Mouse (Mus musculus) C2C12 (cell line): ENCODE results near the gene Creld2. TPM values are rescaled to one million over a fixed set of nuclear protein-coding genes. Genes with fewer than 3 reads are reported as not detected.
"Not testable (repeated sequence)": the region's sequence is repeated elsewhere in the genome, so short reads cannot be mapped to it uniquely, and the experiment has no call there.

Experiments used
- H3K27me3 ChIP-seq: one replicate; pipeline ENCODE4 v1.6.1; 2011; ENCODE audit not compliant: control insufficient read depth, insufficient read depth, insufficient read length
- H3K36me3 ChIP-seq: one replicate; pipeline ENCODE4 v1.6.1; 2011; ENCODE audit not compliant: control insufficient read depth, insufficient read depth
- H3K4me3 ChIP-seq: one replicate; pipeline ENCODE4 v1.5.1; 2011; ENCODE audit warnings: mild to moderate bottlenecking, control low read depth; ENCODE audit not compliant: poor library complexity, insufficient read depth, severe bottlenecking
- H3K79me2 ChIP-seq: one replicate; pipeline ENCODE4 v1.6.1; 2011; ENCODE audit not compliant: control insufficient read depth, insufficient read depth
- H3K79me3 ChIP-seq: one replicate; pipeline ENCODE4 v1.6.1; 2011; ENCODE audit warnings: low read depth, control low read depth
- H3ac ChIP-seq: one replicate; pipeline ENCODE3; 2011; ENCODE audit warnings: low read depth; ENCODE audit not compliant: control insufficient read depth, insufficient read length
- CEBPB ChIP-seq: IDR thresholded peaks from one replicate; pipeline ENCODE4 v1.6.1; 2011; ENCODE audit warnings: low read depth, mild to moderate bottlenecking, control low read depth, moderate library complexity
- CTCF ChIP-seq: IDR thresholded peaks from one replicate; pipeline ENCODE4 v1.5.1; 2011; ENCODE audit not compliant: control insufficient read depth, insufficient read depth, insufficient read length
- FOSL1 ChIP-seq: IDR thresholded peaks from one replicate; pipeline ENCODE4 v1.8.0; 2011; ENCODE audit warnings: mild to moderate bottlenecking, low read length; ENCODE audit not compliant: poor library complexity, insufficient read depth, severe bottlenecking
- MAX ChIP-seq: IDR thresholded peaks from one replicate; pipeline ENCODE4 v1.6.1; 2011; ENCODE audit warnings: mild to moderate bottlenecking, control low read depth
- MYOD1 ChIP-seq: IDR thresholded peaks from one replicate; pipeline ENCODE4 v1.6.1; 2011; ENCODE audit warnings: low read depth; ENCODE audit not compliant: control insufficient read depth, insufficient read length
- MYOG ChIP-seq: IDR thresholded peaks from one replicate; pipeline ENCODE4 v1.6.1; 2011; ENCODE audit not compliant: control insufficient read depth, insufficient read length; ENCODE audit errors: extremely low read depth
- USF1 ChIP-seq: IDR thresholded peaks from one replicate; pipeline ENCODE4 v1.6.1; 2011; ENCODE audit warnings: low read depth, mild to moderate bottlenecking, control low read depth, moderate library complexity
- polyA plus RNA-seq: library from polyadenylated mRNA; unstranded; fragments of >200 nt; fragmentation: generic; extraction: Trizol; gene quantifications from one replicate; pipeline ENCODE4 v1.2.1, GENCODE M21; 2012; ENCODE audit warnings: missing spikeins

Creld2 gene
- polyA plus RNA-seq, 1 experiment, result 107 TPM

- H3ac ChIP-seq, result no peak overlapping the region
- H3K4me3 ChIP-seq, result no peak overlapping the region
- H3K79me2 ChIP-seq, result no peaks in the 10 kb centered on the region
- TF ChIP-seq MYOD1 (no peak), CEBPB (no peak), USF1 (no peak), MYOG (no peak), CTCF (no peak), MAX (no peak), FOSL1 (no peak)
- H3K36me3 ChIP-seq, result peaks cover 20% of the 10 kb centered on the region
- no peaks in the 10 kb centered on the region for H3K79me3 ChIP-seq
- no peaks in the 10 kb centered on the region for H3K27me3 ChIP-seq
These were observed 17.5 kb upstream of the Creld2 start for GRCm38 (mm10) chr15:88801903-88802302.

DNA sequence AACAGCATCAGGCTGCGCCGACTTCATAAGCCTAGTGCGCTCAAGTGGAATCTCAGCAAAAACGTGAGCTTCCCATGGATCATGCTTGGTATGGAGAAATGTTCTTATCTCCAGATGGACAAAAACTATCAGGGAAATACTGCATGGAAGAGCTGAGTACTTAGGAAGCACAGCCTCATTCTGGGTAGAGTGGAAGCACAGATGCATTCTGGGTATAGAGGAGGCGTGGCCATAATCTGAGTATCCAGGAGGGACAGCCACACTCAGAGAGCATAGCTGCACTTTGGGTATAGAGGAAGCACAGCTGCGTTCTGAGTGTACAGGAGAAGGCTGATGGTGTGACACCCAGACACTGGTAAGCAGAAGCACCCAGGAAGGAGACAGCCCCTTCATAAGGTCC, 17.1 kb upstream of the Creld2 start:
- H3K79me3 ChIP-seq, result no peaks in the 10 kb centered on the region
- TF ChIP-seq CTCF (no peak), MYOD1 (no peak), MAX (no peak), CEBPB (no peak), USF1 (no peak), FOSL1 (no peak), MYOG (no peak)
- H3K27me3 ChIP-seq, result no peaks in the 10 kb centered on the region
- H3K36me3 ChIP-seq, result peaks cover 20% of the 10 kb centered on the region
- no peaks in the 10 kb centered on the region for H3K79me2 ChIP-seq
- H3K4me3 ChIP-seq, result no peak overlapping the region
- no peak overlapping the region for H3ac ChIP-seq

- no peak for TF ChIP-seq MAX
- TF ChIP-seq CEBPB, result no peak
- TF ChIP-seq FOSL1, result no peak
- no peak for TF ChIP-seq USF1
- no peak for TF ChIP-seq MYOD1
- no peak for TF ChIP-seq MYOG
- no peak for TF ChIP-seq CTCF
- no peaks in the 10 kb centered on the region for H3K79me2 ChIP-seq
- no peaks in the 10 kb centered on the region for H3K27me3 ChIP-seq
- H3K36me3 ChIP-seq, result peaks cover 56% of the 10 kb centered on the region
- no peak overlapping the region for H3ac ChIP-seq
- H3K4me3 ChIP-seq, result no peak overlapping the region
- H3K79me3 ChIP-seq, result no peaks in the 10 kb centered on the region
These were observed 11.3 kb upstream of the Creld2 start for GRCm38 (mm10) chr15:88808121-88808520.

- no peak overlapping the region for H3ac ChIP-seq
- no peaks in the 10 kb centered on the region for H3K27me3 ChIP-seq
- no peak overlapping the region for H3K4me3 ChIP-seq
- no peak for TF ChIP-seq MAX
- no peak for TF ChIP-seq CEBPB
- no peak for TF ChIP-seq USF1
- TF ChIP-seq MYOG, result no peak
- TF ChIP-seq CTCF, result no peak
- TF ChIP-seq MYOD1, result no peak
- TF ChIP-seq FOSL1, result no peak
- H3K79me2 ChIP-seq, result no peaks in the 10 kb centered on the region
- peaks cover 54% of the 10 kb centered on the region for H3K36me3 ChIP-seq
- no peaks in the 10 kb centered on the region for H3K79me3 ChIP-seq
These were observed 9.1 kb upstream of the Creld2 start for GRCm38 (mm10) chr15:88810369-88810768.

DNA sequence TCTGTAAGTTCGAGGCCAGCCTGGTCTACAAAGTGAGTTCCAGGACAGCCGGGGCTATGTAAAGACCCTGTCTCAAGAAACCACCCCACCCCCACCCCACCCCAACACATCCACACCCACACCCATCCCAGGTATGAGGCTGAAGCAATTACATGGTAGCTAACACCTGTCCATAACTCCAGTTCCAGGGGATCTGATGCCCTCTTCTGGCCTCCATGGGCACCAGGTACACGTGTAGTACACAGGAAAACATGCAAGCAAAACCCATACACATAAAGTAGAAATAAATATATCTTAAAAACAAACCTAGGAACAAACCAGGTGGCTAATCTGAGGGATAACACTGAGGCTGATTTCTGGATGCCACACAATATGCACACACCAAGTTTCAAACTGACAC, 6.2 kb upstream of the Creld2 start:
- H3K4me3 ChIP-seq, result no peak overlapping the region
- no peaks in the 10 kb centered on the region for H3K79me3 ChIP-seq
- peaks cover 57% of the 10 kb centered on the region for H3K36me3 ChIP-seq
- H3K79me2 ChIP-seq, result peaks cover 8% of the 10 kb centered on the region
- no peaks in the 10 kb centered on the region for H3K27me3 ChIP-seq
- TF ChIP-seq USF1, result no peak
- no peak for TF ChIP-seq CTCF
- no peak for TF ChIP-seq MYOG
- TF ChIP-seq MYOD1, result no peak
- no peak for TF ChIP-seq CEBPB
- no peak for TF ChIP-seq MAX
- no peak for TF ChIP-seq FOSL1
- no peak overlapping the region for H3ac ChIP-seq

- not testable (repeated sequence) for H3K4me3 ChIP-seq, H3K27me3 ChIP-seq, H3ac ChIP-seq, H3K79me3 ChIP-seq
- peaks cover 15% of the 10 kb centered on the region for H3K79me2 ChIP-seq
- peaks cover 53% of the 10 kb centered on the region for H3K36me3 ChIP-seq
These were observed 5.6 kb upstream of the Creld2 start for GRCm38 (mm10) chr15:88813873-88814272.
